Mouse (Mus musculus): ENCODE results near the gene Hecw2. TPM values are rescaled to one million over a fixed set of nuclear protein-coding genes. Genes with fewer than 3 reads are reported as not detected.

The Hecw2 gene
- total and polyA plus RNA-seq, 3 experiments = 1.6 to 18.8 (median 11.9) TPM

- no peak overlapping the region for H3K4me3 ChIP-seq
- peak overlapping the region; percentile 44 for H3K27ac ChIP-seq
- H3K27me3 ChIP-seq (ENCODE audit: control insufficient read depth, insufficient read depth, low read length) = no peaks in the 10 kb centered on the region
- TF ChIP-seq EP300 (IDR thresholded peaks at IDR 0.05; ENCODE audit: insufficient read depth, low read depth, low read length) = no peak
- no peak for TF ChIP-seq POLR2A (IDR thresholded peaks at IDR 0.05; ENCODE audit: insufficient read depth, low read depth, low read length)
- no peak for TF ChIP-seq CTCF (IDR thresholded peaks at IDR 0.05)
- intact Hi-C loops (cut with DNase I) = loop anchor here (5.0 kb wide), 3 partner anchors 81 to 199 kb away; no protein-coding TSS in a partner anchor
- H3K4me1 ChIP-seq (ENCODE audit: control insufficient read depth, insufficient read depth, low read length) = peaks cover 6% of the 10 kb centered on the region
- WGBS = 73% methylated on average over 8 of the region's 8 CpGs
- no peak overlapping the region for H3K9ac ChIP-seq (ENCODE audit: low read depth, low read length)
- peak; percentile 19 to 26 for DNase-seq
- no peaks in the 10 kb centered on the region for H3K79me2 ChIP-seq (replicated peaks; ENCODE audit: control insufficient read depth, insufficient read depth, low read length)
- H3K36me3 ChIP-seq (ENCODE audit: control insufficient read depth, insufficient read depth, low read length) = peaks cover 8% of the 10 kb centered on the region; the same call in 1 of the 2 replicates
Observed at GRCm38 (mm10) chr1:54110920-54111605, 83.9 kb downstream of the Hecw2 start.

- H3K79me2 ChIP-seq (replicated peaks; ENCODE audit: control insufficient read depth, insufficient read depth, low read length) = no peaks in the 10 kb centered on the region
- no peak overlapping the region for H3K9ac ChIP-seq (ENCODE audit: low read depth, low read length)
- H3K4me3 ChIP-seq = no peak overlapping the region
- peaks cover 6% of the 10 kb centered on the region for H3K4me1 ChIP-seq (ENCODE audit: control insufficient read depth, insufficient read depth, low read length)
- no peak for DNase-seq
- peaks cover 8% of the 10 kb centered on the region; the same call in 1 of the 2 replicates for H3K36me3 ChIP-seq (ENCODE audit: control insufficient read depth, insufficient read depth, low read length)
- WGBS = 39% methylated on average over 5 of the region's 5 CpGs
- H3K27me3 ChIP-seq (ENCODE audit: control insufficient read depth, insufficient read depth, low read length) = no peaks in the 10 kb centered on the region
- intact Hi-C loops (cut with DNase I) = no loop called here
- peak overlapping the region; percentile 34 for H3K27ac ChIP-seq
- no peak for TF ChIP-seq EP300 (IDR thresholded peaks at IDR 0.05; ENCODE audit: insufficient read depth, low read depth, low read length)
Observed at GRCm38 (mm10) chr1:54109255-54109654, 85.7 kb downstream of the Hecw2 start.

- TF ChIP-seq CTCF (IDR thresholded peaks at IDR 0.05) = no peak
- no peak overlapping the region for H3K9ac ChIP-seq (ENCODE audit: low read depth, low read length)
- H3K4me1 ChIP-seq (ENCODE audit: control insufficient read depth, insufficient read depth, low read length) = peaks cover 5% of the 10 kb centered on the region; the same call in 1 of the 2 replicates
- no peaks in the 10 kb centered on the region for H3K27me3 ChIP-seq (ENCODE audit: control insufficient read depth, insufficient read depth, low read length)
- peaks cover 8% of the 10 kb centered on the region; the same call in 1 of the 2 replicates for H3K36me3 ChIP-seq (ENCODE audit: control insufficient read depth, insufficient read depth, low read length)
- no peak overlapping the region for H3K27ac ChIP-seq
- WGBS = 72% methylated on average over 3 of the region's 3 CpGs
- H3K79me2 ChIP-seq (replicated peaks; ENCODE audit: control insufficient read depth, insufficient read depth, low read length) = no peaks in the 10 kb centered on the region
- intact Hi-C loops (cut with DNase I) = no loop called here
- no peak for DNase-seq
- no peak overlapping the region for H3K4me3 ChIP-seq
Observed at GRCm38 (mm10) chr1:54106756-54107155, 88.2 kb downstream of the Hecw2 start.

DNA sequence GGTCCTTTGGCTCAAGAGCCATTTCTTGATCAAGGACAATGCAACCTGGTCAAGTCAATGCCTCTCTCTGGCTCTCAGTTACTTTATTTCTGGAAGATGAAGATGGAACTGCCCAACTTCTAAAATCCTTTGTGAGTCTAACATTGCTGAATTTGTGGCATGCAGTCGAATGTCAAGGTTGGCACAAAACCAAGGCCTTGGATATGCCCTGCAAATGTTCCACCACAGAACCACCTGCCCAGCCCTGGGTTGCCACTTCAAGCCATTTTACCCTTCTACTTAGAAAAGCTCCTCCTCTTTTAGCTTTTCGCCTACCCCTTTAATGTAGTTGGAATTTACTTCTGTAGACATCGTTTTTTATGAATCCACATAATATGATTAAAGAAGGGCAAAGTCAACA lies 115.3 kb downstream of the Hecw2 start:
- no peaks in the 10 kb centered on the region for H3K79me2 ChIP-seq (replicated peaks; ENCODE audit: control insufficient read depth, insufficient read depth, low read length)
- H3K27me3 ChIP-seq (ENCODE audit: control insufficient read depth, insufficient read depth, low read length) = no peaks in the 10 kb centered on the region
- no peaks in the 10 kb centered on the region for H3K36me3 ChIP-seq (ENCODE audit: control insufficient read depth, insufficient read depth, low read length)
- intact Hi-C loops (cut with DNase I) = no loop called here
- H3K9ac ChIP-seq (ENCODE audit: low read depth, low read length) = no peak overlapping the region
- peaks cover 2% of the 10 kb centered on the region; the same call in 1 of the 2 replicates for H3K4me1 ChIP-seq (ENCODE audit: control insufficient read depth, insufficient read depth, low read length)
- H3K4me3 ChIP-seq = no peak overlapping the region
- no peak for DNase-seq
- WGBS = 79% methylated on average over 3 of the region's 3 CpGs
- H3K27ac ChIP-seq = no peak overlapping the region
- TF ChIP-seq POLR2A (IDR thresholded peaks at IDR 0.05; ENCODE audit: insufficient read depth, low read depth, low read length) = no peak
- no peak for TF ChIP-seq CTCF (IDR thresholded peaks at IDR 0.05)
- TF ChIP-seq EP300 (IDR thresholded peaks at IDR 0.05; ENCODE audit: insufficient read depth, low read depth, low read length) = no peak

DNA sequence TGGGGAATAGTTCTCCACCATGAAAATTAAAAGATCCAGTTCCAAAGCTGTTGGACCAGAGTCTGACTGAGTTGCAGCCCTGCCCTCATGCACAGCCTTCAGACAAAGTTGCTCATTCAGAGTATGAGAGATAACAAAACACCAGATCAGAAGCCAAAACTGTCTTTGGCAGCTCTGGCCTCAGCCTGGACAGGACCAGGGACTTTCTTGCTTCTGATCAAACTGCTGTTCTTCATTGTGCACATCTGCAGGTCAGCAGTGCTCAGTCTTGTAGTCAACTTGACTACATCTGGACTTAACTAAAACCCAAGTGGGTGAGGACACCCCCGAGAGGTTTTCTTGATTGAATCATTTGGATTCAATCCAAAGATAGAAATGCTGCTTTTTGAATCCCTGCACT lies 120.5 kb downstream of the Hecw2 start:
- H3K4me1 ChIP-seq (ENCODE audit: control insufficient read depth, insufficient read depth, low read length) = peaks cover 2% of the 10 kb centered on the region; the same call in 1 of the 2 replicates
- TF ChIP-seq CTCF (IDR thresholded peaks at IDR 0.05) (no peak), EP300 (IDR thresholded peaks at IDR 0.05; ENCODE audit: insufficient read depth, low read depth, low read length) (no peak), POLR2A (IDR thresholded peaks at IDR 0.05; ENCODE audit: insufficient read depth, low read depth, low read length) (no peak)
- H3K79me2 ChIP-seq (replicated peaks; ENCODE audit: control insufficient read depth, insufficient read depth, low read length) = no peaks in the 10 kb centered on the region
- H3K4me3 ChIP-seq = no peak overlapping the region
- H3K36me3 ChIP-seq (ENCODE audit: control insufficient read depth, insufficient read depth, low read length) = no peaks in the 10 kb centered on the region
- intact Hi-C loops (cut with DNase I) = no loop called here
- no peak overlapping the region for H3K9ac ChIP-seq (ENCODE audit: low read depth, low read length)
- DNase-seq = peak in 1 of 2 experiments; percentile 21
- no peak overlapping the region for H3K27ac ChIP-seq
- no peaks in the 10 kb centered on the region for H3K27me3 ChIP-seq (ENCODE audit: control insufficient read depth, insufficient read depth, low read length)
- 10% methylated on average over 1 of the region's 1 CpGs for WGBS

DNA sequence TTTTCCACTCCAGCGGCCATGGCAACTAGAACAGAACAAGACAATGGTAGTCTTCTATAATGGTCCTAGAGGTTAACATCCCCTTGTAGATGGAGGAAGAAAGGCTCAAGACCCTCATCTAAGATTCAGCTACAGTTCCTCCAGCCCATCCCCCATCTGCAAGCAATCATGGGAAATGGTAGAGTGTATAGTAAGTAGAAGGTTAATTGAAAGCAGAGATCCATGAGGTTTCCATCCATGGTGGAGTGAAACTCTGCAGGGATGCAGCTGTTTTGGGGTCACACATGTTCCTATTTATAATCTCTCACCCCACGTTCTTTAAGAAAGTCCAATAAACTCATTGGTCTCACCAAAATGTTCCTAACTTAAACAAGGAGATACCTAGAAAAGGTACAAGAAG lies 124.8 kb downstream of the Hecw2 start:
- Histone ChIP-seq H3K9ac (ENCODE audit: low read depth, low read length) (no peak overlapping the region), H3K4me1 (ENCODE audit: control insufficient read depth, insufficient read depth, low read length) (peaks cover 1% of the 10 kb centered on the region; the same call in 1 of the 2 replicates), H3K36me3 (ENCODE audit: control insufficient read depth, insufficient read depth, low read length) (no peaks in the 10 kb centered on the region), H3K4me3 (no peak overlapping the region), H3K79me2 (replicated peaks; ENCODE audit: control insufficient read depth, insufficient read depth, low read length) (no peaks in the 10 kb centered on the region), H3K27me3 (ENCODE audit: control insufficient read depth, insufficient read depth, low read length) (no peaks in the 10 kb centered on the region), H3K27ac (no peak overlapping the region)
- TF ChIP-seq CTCF (IDR thresholded peaks at IDR 0.05) = no peak
- TF ChIP-seq POLR2A (IDR thresholded peaks at IDR 0.05; ENCODE audit: insufficient read depth, low read depth, low read length) = no peak
- no peak for TF ChIP-seq EP300 (IDR thresholded peaks at IDR 0.05; ENCODE audit: insufficient read depth, low read depth, low read length)
- 89% methylated on average over 2 of the region's 2 CpGs for WGBS
- DNase-seq = no peak
- intact Hi-C loops (cut with DNase I) = no loop called here
